In the genomic region with DNA sequence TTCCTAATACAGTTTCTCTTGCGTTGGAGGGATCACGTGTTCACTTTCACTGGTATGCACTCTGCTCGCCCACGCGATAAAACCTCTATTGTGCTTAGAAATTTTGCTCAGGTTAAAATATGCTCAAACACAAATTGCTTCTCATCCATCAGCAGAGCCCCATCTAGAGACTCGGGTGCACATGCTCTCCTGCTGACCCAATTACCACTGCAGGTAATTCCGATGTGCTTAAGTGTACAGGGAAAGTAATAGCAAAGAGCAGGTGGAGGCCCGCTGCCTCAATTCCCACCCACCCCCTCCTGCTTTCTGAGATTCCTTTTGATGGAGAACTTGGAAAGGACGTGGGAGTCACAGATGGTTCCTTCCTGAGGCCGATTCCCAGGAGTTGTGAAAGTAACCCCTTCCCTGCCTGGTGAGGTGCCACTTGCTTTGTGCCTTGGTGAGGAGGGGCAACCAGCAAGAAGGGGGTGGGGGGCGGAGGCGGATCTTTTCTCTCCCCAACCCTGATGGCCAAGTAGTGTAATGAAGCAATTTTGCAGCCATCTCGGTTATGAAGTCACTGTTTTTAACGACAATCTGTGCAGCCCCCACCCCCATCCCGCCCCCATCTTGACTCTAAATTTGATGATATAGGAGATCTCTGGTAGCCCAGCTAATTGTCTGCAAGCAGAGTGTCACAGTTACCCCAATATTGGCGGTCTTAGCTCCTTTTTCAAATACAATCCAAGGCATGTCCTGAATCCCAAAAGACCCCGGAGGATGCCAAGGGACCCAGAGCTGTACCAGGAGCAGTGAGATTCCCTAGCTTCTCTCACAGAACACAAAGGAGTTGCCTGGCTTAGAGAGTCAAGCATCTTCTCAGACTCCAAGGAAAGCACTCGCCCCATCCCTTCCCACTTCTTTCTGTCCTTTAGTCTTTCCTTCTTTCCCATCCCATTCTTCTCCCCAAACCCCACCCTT, we compare ENCODE assay signal across 9 mouse cellular contexts. TPM values are rescaled to one million over a fixed set of nuclear protein-coding genes. Genes with fewer than 3 reads are reported as not detected.
A peak's percentile ranks its signal among the peaks of the same experiment; 100 is the strongest.
DNase-seq lines count a peak whose midpoint lies in the region; ATAC-seq and TF ChIP-seq lines count a peak whose summit lies in the region.
"Had no signal": no experiment of that assay in that cellular context is flagged by ENCODE, and none has a peak within 500 bp of the region (broad histone marks: within the 10 kb centered on the region; RNA-seq: fewer than 3 reads in every experiment).

No protein-coding gene starts in this region.

- no peak overlapping the region for H3K9ac ChIP-seq in kidney, embryonic 16.5 days (replicated peaks; ENCODE audit: low read length)
- H3K9ac ChIP-seq in forebrain, embryonic 16.5 days (replicated peaks; ENCODE audit: low read depth, low read length), result peak overlapping the region; percentile 92
- H3K9ac ChIP-seq in neural tube, embryonic 11.5 days (ENCODE audit: low read length), result peak overlapping the region; percentile 71
- H3K9ac ChIP-seq: liver, embryonic 13.5 days had no signal

- H3K27ac ChIP-seq in kidney, embryonic 16.5 days (ENCODE audit: low read length), result no peak overlapping the region
- no peak overlapping the region for H3K27ac ChIP-seq in kidney, adult 2 months (ENCODE audit: insufficient read depth, low read depth, low read length)
- peak overlapping the region; percentile 98 for H3K27ac ChIP-seq in forebrain, embryonic 16.5 days (ENCODE audit: low read length)
- no peak overlapping the region for H3K27ac ChIP-seq in neural tube, embryonic 11.5 days (ENCODE audit: low read depth, low read length)
- H3K27ac ChIP-seq: liver, embryonic 13.5 days had no signal

- WGBS in kidney, embryonic 16.5 days, result 4% methylated on average over 18 of the region's 18 CpGs
- 3% methylated on average over 18 of the region's 18 CpGs for WGBS in kidney, adult 2 months
- 3% methylated on average over 18 of the region's 18 CpGs for WGBS in forebrain, embryonic 16.5 days
- WGBS in neural tube, embryonic 11.5 days, result 4% methylated on average over 18 of the region's 18 CpGs

- ATAC-seq in kidney, embryonic 16.5 days (ENCODE audit: low FRiP score, low TSS enrichment), result no peak
- peak; percentile 64 for ATAC-seq in forebrain, embryonic 16.5 days
- ATAC-seq in neural tube, embryonic 11.5 days (ENCODE audit: insufficient read depth, low FRiP score, low TSS enrichment), result no peak
- no peak for ATAC-seq in cerebellum, adult (ENCODE audit: insufficient number of reproducible peaks, low FRiP score, low TSS enrichment)
- ATAC-seq in erythroid progenitor cell, adult 5-6 weeks (replicated peaks; ENCODE audit: low FRiP score, poor library complexity, severe bottlenecking), result no peak

- no peak for TF ChIP-seq POLR2A in kidney, adult 2 months (IDR thresholded peaks at IDR 0.05; ENCODE audit: low read depth, low read length)

- H3K27me3 ChIP-seq in kidney, embryonic 16.5 days (ENCODE audit: insufficient read depth, low read length), result peaks cover 44% of the 10 kb centered on the region
- peaks cover 1% of the 10 kb centered on the region for H3K27me3 ChIP-seq in kidney, adult 2 months (replicated peaks; ENCODE audit: control insufficient read depth, insufficient read depth, low read length)
- no peaks in the 10 kb centered on the region for H3K27me3 ChIP-seq in forebrain, embryonic 16.5 days (replicated peaks; ENCODE audit: control insufficient read depth, insufficient read depth, low read length)
- H3K27me3 ChIP-seq in neural tube, embryonic 11.5 days (ENCODE audit: control insufficient read depth, insufficient read depth, low read length), result peaks cover 14% of the 10 kb centered on the region

- no peak for DNase-seq in kidney, adult 2 months
- DNase-seq in layer of hippocampus, postnatal 14 days (ENCODE audit: low spot score in 2 of 2), result peak; percentile 64 to 83
- DNase-seq in neural tube, embryonic 11.5 days (ENCODE audit: low spot score), result peak; percentile 34
- DNase-seq in testis, postnatal 14 days (ENCODE audit: low spot score), result no peak
- DNase-seq: liver, embryonic 13.5 days had no signal

- no peaks in the 10 kb centered on the region for H3K36me3 ChIP-seq in kidney, embryonic 16.5 days (ENCODE audit: insufficient read depth, low read length)
- no peaks in the 10 kb centered on the region for H3K36me3 ChIP-seq in kidney, adult 2 months (ENCODE audit: control insufficient read depth, insufficient read depth, low read length)
- H3K36me3 ChIP-seq in forebrain, embryonic 16.5 days (ENCODE audit: control insufficient read depth, insufficient read depth), result no peaks in the 10 kb centered on the region
- H3K36me3 ChIP-seq in neural tube, embryonic 11.5 days (ENCODE audit: control insufficient read depth, insufficient read depth, low read length), result no peaks in the 10 kb centered on the region
- H3K36me3 ChIP-seq: liver, embryonic 13.5 days had no signal

- peak overlapping the region; percentile 64 for H3K4me3 ChIP-seq in kidney, embryonic 16.5 days (ENCODE audit: low read length)
- H3K4me3 ChIP-seq in kidney, adult 2 months (ENCODE audit: insufficient read depth, low read depth, low read length), result no peak overlapping the region
- peak overlapping the region; percentile 70 for H3K4me3 ChIP-seq in forebrain, embryonic 16.5 days (replicated peaks; ENCODE audit: low read length)
- peak overlapping the region; percentile 75 for H3K4me3 ChIP-seq in neural tube, embryonic 11.5 days (ENCODE audit: low read depth, low read length)

- H3K4me1 ChIP-seq in kidney, embryonic 16.5 days (ENCODE audit: insufficient read depth, low read length), result peaks cover 25% of the 10 kb centered on the region
- no peaks in the 10 kb centered on the region for H3K4me1 ChIP-seq in kidney, adult 2 months (ENCODE audit: control insufficient read depth, insufficient read depth, low read length)
- peaks cover 15% of the 10 kb centered on the region for H3K4me1 ChIP-seq in forebrain, embryonic 16.5 days (replicated peaks; ENCODE audit: control insufficient read depth, insufficient read depth, low read length)
- peaks cover 3% of the 10 kb centered on the region; the same call in 1 of the 2 replicates for H3K4me1 ChIP-seq in neural tube, embryonic 11.5 days (ENCODE audit: control insufficient read depth, insufficient read depth, low read length)
- H3K4me1 ChIP-seq: liver, embryonic 13.5 days had no signal

- H3K9me3 ChIP-seq in kidney, embryonic 16.5 days (ENCODE audit: low read length), result no peaks in the 10 kb centered on the region
- H3K9me3 ChIP-seq in forebrain, embryonic 16.5 days (ENCODE audit: control insufficient read depth, low read length), result no peaks in the 10 kb centered on the region
- H3K9me3 ChIP-seq in neural tube, embryonic 11.5 days (ENCODE audit: control insufficient read depth, low read length), result no peaks in the 10 kb centered on the region
- H3K9me3 ChIP-seq: liver, embryonic 13.5 days had no signal

- TF ChIP-seq CTCF in kidney, adult 2 months (conservative IDR thresholded peaks at IDR 0.05; ENCODE audit: insufficient read depth, insufficient read length, low read depth, low read length), result no peak

- peak overlapping the region; percentile 99 for H3K4me2 ChIP-seq in kidney, embryonic 16.5 days (replicated peaks; ENCODE audit: low read depth, low read length)
- H3K4me2 ChIP-seq in forebrain, embryonic 16.5 days (ENCODE audit: low read length), result peak overlapping the region; percentile 74
- peak overlapping the region; percentile 97 for H3K4me2 ChIP-seq in neural tube, embryonic 11.5 days (ENCODE audit: low read depth)

RNA-seq across cellular contexts. Expression of a gene that starts 2.0 kb away (rescaled TPM):
- 0.15 TPM in 2 replicates for polyA plus RNA-seq in kidney, embryonic 16.5 days (2015; fragmentation: Nextera tagmentation; extraction: Ambion mirVana)
- not detected in 2 replicates for polyA plus RNA-seq in kidney, adult 2 months (2012; rRNA removed)
- polyA plus RNA-seq in forebrain, embryonic 16.5 days (2015; fragmentation: Nextera tagmentation; extraction: Ambion mirVana), result 13.0 and 19.3 TPM in 2 replicates
- total RNA-seq in layer of hippocampus, postnatal 14 days (2021), result 100 to 1,000 TPM; 109 to 125 TPM
- polyA plus RNA-seq in neural tube, embryonic 11.5 days (2014; fragmentation: Nextera tagmentation; extraction: Ambion mirVana), result 1.7 and 1.9 TPM in 2 replicates
- not detected in 2 replicates for total RNA-seq in erythroid progenitor cell, adult 5-6 weeks (2015; ENCODE audit: low replicate concordance)
- not detected in 2 replicates for total RNA-seq in erythroid progenitor cell, adult 5-6 weeks (2017; ENCODE audit: low replicate concordance)

Comparison
In these comparisons a context has a peak if more than half of its experiments do, and no peak if none do; other contexts are left out.
1. DNase-seq: peak in layer of hippocampus, postnatal 14 days (2 of 2) and neural tube, embryonic 11.5 days (single experiment); none in kidney, adult 2 months (single experiment) and testis, postnatal 14 days (single experiment).
2. Peak in every context shown above with its lines, with median percentiles within 50 percentile points of each other: H3K4me2 ChIP-seq.